Mouse (Mus musculus): Measurements from ENCODE around the gene Elf1. TPM values are rescaled to one million over a fixed set of nuclear protein-coding genes. Genes with fewer than 3 reads are reported as not detected.

Gene Elf1
- polyA plus RNA-seq, 1 experiment from 2014 or later, result 8.3 TPM

- 94% methylated on average over 6 of the region's 6 CpGs for WGBS
- Histone ChIP-seq H3K9me3 (ENCODE audit: control insufficient read depth, low read length) (no peaks in the 10 kb centered on the region), H3K9ac (ENCODE audit: low read length) (no peak overlapping the region), H3K27ac (ENCODE audit: low read depth, low read length) (no peak overlapping the region), H3K4me3 (ENCODE audit: low read depth, low read length) (no peak overlapping the region), H3K4me2 (no peak overlapping the region), H3K4me1 (ENCODE audit: control insufficient read depth, insufficient read depth, low read length) (no peaks in the 10 kb centered on the region), H3K27me3 (ENCODE audit: control insufficient read depth, insufficient read depth, low read length) (no peaks in the 10 kb centered on the region), H3K36me3 (ENCODE audit: control insufficient read depth, insufficient read depth, low read length) (peaks cover 13% of the 10 kb centered on the region; the same call in 1 of the 2 replicates)
- DNase-seq (ENCODE audit: low spot score, missing footprints), result no peak
- no peak for ATAC-seq (ENCODE audit: low FRiP score)
These were observed 127.3 kb downstream of the Elf1 start for GRCm38 (mm10) chr14:79608286-79608685.

DNA sequence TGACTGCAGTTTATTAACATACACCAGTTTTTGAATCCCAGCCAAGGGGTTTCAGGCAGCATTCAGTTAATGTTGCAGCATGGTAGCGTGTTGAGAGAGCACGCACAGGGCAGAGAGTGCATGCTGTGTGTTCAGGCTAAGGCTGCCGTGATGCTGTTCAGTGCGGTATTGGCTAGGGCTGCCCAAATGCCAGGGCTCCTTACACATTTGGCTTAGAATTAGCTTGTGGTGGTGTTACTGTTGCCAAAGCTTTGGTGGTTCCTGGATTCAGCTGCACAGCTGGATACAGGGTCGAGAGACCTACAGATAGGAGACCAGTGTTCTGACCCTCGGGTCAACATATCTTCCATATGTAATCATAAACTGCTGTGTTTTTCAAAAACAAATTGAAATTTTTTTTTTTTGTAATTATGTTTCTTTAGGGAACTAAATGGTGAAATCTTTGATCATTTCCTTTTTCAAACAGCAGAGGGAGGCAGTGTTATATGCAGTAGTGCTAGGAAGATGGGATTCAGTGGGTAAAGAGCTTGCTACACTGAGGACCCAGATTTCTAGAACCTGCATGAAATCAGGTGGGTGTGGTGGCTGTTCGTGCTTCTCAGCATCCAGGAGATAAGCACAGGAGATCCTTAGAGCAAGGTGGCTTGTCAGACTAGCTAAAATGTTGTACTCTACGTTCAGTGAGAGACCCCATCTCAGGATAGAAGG lies 136.3 kb downstream of the Elf1 start:
- Histone ChIP-seq H3K4me1 (ENCODE audit: control insufficient read depth, insufficient read depth, low read length) (no peaks in the 10 kb centered on the region), H3K27ac (ENCODE audit: low read depth, low read length) (no peak overlapping the region), H3K4me2 (no peak overlapping the region), H3K9ac (ENCODE audit: low read length) (no peak overlapping the region), H3K36me3 (ENCODE audit: control insufficient read depth, insufficient read depth, low read length) (peaks cover 2% of the 10 kb centered on the region), H3K27me3 (ENCODE audit: control insufficient read depth, insufficient read depth, low read length) (no peaks in the 10 kb centered on the region), H3K4me3 (ENCODE audit: low read depth, low read length) (no peak overlapping the region), H3K9me3 (ENCODE audit: control insufficient read depth, low read length) (no peaks in the 10 kb centered on the region)
- peak; percentile 85 for DNase-seq (ENCODE audit: low spot score, missing footprints)
- no peak for ATAC-seq (ENCODE audit: low FRiP score)
- 88% methylated on average over 8 of the region's 8 CpGs for WGBS

DNA sequence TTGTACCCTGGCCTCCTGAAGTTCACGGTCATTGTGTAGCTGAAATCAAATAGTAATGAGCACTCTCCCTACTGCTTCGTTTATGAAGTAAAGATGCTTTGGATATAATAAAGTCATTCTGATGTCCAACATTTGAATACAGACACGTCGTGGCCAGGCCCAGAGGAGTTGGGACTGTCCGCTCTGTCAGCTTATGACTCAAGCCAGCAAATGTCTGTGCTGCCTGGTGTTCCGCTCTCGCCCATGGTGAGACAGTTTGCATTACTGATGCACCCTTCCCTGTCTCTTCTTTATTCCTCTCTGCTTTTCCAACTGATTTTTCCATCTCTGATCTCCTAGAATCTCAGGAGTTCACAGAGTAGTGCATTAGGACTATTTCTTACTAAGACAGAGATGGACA lies 138.8 kb downstream of the Elf1 start:
- Histone ChIP-seq H3K4me1 (ENCODE audit: control insufficient read depth, insufficient read depth, low read length) (no peaks in the 10 kb centered on the region), H3K4me2 (no peak overlapping the region), H3K27me3 (ENCODE audit: control insufficient read depth, insufficient read depth, low read length) (no peaks in the 10 kb centered on the region), H3K9ac (ENCODE audit: low read length) (no peak overlapping the region), H3K27ac (ENCODE audit: low read depth, low read length) (no peak overlapping the region), H3K36me3 (ENCODE audit: control insufficient read depth, insufficient read depth, low read length) (peaks cover 3% of the 10 kb centered on the region), H3K4me3 (ENCODE audit: low read depth, low read length) (no peak overlapping the region), H3K9me3 (ENCODE audit: control insufficient read depth, low read length) (no peaks in the 10 kb centered on the region)
- ATAC-seq (ENCODE audit: low FRiP score) (no peak), DNase-seq (ENCODE audit: low spot score, missing footprints) (no peak)
- 94% methylated on average over 7 of the region's 7 CpGs for WGBS

DNA sequence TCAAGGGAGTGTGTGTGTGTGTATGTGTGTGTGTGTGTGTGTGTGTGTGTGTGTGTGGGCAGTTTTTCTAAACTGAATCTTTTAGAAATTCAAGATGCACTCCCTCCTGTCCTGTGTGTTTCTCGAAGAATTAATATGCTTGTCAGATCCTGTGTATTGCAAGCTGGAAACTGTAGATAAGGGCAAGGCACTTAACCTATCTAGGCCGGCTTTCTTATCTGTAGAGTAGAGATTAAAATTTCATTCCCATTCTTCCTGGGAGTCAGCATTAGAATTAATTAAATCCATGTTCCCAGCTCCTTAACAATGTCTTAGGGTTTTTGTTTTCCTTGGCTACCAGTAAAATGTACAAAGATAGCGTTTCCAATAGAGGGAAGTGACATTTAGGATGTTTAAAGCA lies 140.1 kb downstream of the Elf1 start:
- ATAC-seq (ENCODE audit: low FRiP score) (no peak), DNase-seq (ENCODE audit: low spot score, missing footprints) (no peak)
- WGBS, result 80% methylated on average over 3 of the region's 3 CpGs
- Histone ChIP-seq H3K4me1 (ENCODE audit: control insufficient read depth, insufficient read depth, low read length) (no peaks in the 10 kb centered on the region), H3K9me3 (ENCODE audit: control insufficient read depth, low read length) (no peaks in the 10 kb centered on the region), H3K4me3 (ENCODE audit: low read depth, low read length) (no peak overlapping the region), H3K4me2 (no peak overlapping the region), H3K27ac (ENCODE audit: low read depth, low read length) (no peak overlapping the region), H3K36me3 (ENCODE audit: control insufficient read depth, insufficient read depth, low read length) (peaks cover 10% of the 10 kb centered on the region), H3K27me3 (ENCODE audit: control insufficient read depth, insufficient read depth, low read length) (no peaks in the 10 kb centered on the region), H3K9ac (ENCODE audit: low read length) (no peak overlapping the region)

Small RNA genes within 50 kb of the gene (microRNA-seq; reads per million reads assigned to microRNA genes)
- gene Gm27857, result not detected

Other genes with a start within 250 kb of the Elf1 start
- gene Zfp957, start 233.8 kb upstream of the Elf1 start, polyA plus RNA-seq (2014; fragmentation: Nextera tagmentation; extraction: Ambion mirVana), result not detected in 2 replicates
- gene Rgcc, start 179.5 kb upstream of the Elf1 start, polyA plus RNA-seq (2014; fragmentation: Nextera tagmentation; extraction: Ambion mirVana), result 13.7 and 18.7 TPM in 2 replicates
- 38.3 and 41.8 TPM in 2 replicates for gene Naa16, start 90.4 kb upstream of the Elf1 start, polyA plus RNA-seq (2014; fragmentation: Nextera tagmentation; extraction: Ambion mirVana)
- 10.2 and 10.5 TPM in 2 replicates for gene Mtrf1, start 83.4 kb upstream of the Elf1 start, polyA plus RNA-seq (2014; fragmentation: Nextera tagmentation; extraction: Ambion mirVana)
- gene Kbtbd7, start 54.7 kb upstream of the Elf1 start, polyA plus RNA-seq (2014; fragmentation: Nextera tagmentation; extraction: Ambion mirVana), result 18.4 and 20.2 TPM in 2 replicates
- gene Kbtbd6, start 29.4 kb upstream of the Elf1 start, polyA plus RNA-seq (2014; fragmentation: Nextera tagmentation; extraction: Ambion mirVana), result 4.6 and 5.1 TPM in 2 replicates
- 61.1 and 62.4 TPM in 2 replicates for gene Wbp4, start 326 bp downstream of the Elf1 start, polyA plus RNA-seq (2014; fragmentation: Nextera tagmentation; extraction: Ambion mirVana)
- 163 and 166 TPM in 2 replicates for gene Sugt1, start 106.5 kb downstream of the Elf1 start, polyA plus RNA-seq (2014; fragmentation: Nextera tagmentation; extraction: Ambion mirVana)
- gene Cnmd, start 181.0 kb downstream of the Elf1 start, polyA plus RNA-seq (2014; fragmentation: Nextera tagmentation; extraction: Ambion mirVana), result 8.0 TPM in 2 replicates